Mouse (Mus musculus): ENCODE measurements around the gene Dnmt3c. TPM values are rescaled to one million over a fixed set of nuclear protein-coding genes. Genes with fewer than 3 reads are reported as not detected.
"Not testable (repeated sequence)": the region's sequence is repeated elsewhere in the genome, so short reads cannot be mapped to it uniquely, and the experiment has no call there.

Gene Dnmt3c
- polyA plus RNA-seq (2015; fragmentation: Nextera tagmentation; extraction: Ambion mirVana): 0.09 TPM in 1 of 2 replicates, not detected in the other

DNA sequence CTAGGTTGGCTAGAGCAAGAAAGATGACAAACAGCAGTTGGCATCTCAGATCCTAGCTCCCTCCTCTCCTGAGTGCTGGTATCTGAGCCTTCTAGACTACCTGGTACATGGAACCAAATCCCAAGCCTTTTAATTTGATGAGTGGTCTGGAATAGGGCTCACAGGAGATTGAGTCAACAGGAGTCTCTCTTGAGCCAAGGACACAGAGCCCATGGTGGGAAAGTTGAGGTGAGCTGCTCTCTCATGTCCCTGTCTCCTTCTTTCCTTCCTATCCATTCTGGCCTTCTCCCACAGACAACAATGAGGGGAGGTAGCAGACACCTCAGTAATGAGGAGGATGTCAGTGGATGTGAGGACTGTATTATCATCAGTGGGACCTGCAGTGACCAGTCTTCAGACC is at the start of gene Dnmt3c:
Gene Dnmt3c, plus strand, starts transcription at position 301 of the 400 bp plus-strand sequence.
- ATAC-seq: no peak
- no peaks in the 10 kb centered on the region for H3K9me3 ChIP-seq (replicated peaks)
- H3K27ac ChIP-seq: no peak within 1 kb of the TSS
- no peaks in the 10 kb centered on the region for H3K36me3 ChIP-seq (ENCODE audit: poor library complexity, severe bottlenecking)
- H3K4me2 ChIP-seq: no peak within 1 kb of the TSS
- H3K4me3 ChIP-seq: no peak within 1 kb of the TSS
- no peaks in the 10 kb centered on the region for H3K4me1 ChIP-seq
- no peaks in the 10 kb centered on the region for H3K27me3 ChIP-seq
- H3K9ac ChIP-seq: no peak within 1 kb of the TSS

DNA sequence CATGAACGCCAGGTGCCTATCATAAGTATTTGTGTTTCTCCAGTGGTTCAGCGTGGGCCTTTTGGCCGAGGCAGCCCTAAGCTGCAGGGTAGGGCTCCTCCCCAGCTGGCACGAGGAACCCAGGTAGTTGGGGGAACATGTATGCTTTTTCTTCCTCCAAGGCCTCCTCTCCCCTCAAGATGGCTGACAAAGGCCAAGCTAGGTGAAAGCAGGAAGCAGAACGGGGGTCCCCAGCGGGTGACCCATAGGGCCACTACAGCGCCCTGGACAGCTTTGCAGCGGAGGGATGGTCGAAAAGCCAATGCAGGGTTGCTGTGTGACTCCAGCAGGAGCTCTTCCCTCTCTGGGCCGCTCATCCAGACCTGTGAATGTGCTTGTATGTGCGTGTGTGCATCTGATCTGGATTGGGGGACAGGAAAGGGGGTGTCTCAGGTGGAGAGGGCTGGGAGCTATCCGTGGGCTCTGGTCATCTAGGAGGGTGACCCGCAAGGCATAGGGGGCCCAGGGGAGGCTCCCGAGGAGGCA is 47.6 kb upstream of the Dnmt3c start:
- Histone ChIP-seq H3K27me3 (peaks cover 9% of the 10 kb centered on the region; the same call in 1 of the 2 replicates), H3K9me3 (replicated peaks) (no peaks in the 10 kb centered on the region), H3K4me2 (peak overlapping the region; percentile 96), H3K36me3 (ENCODE audit: poor library complexity, severe bottlenecking) (no peaks in the 10 kb centered on the region), H3K27ac (no peak overlapping the region), H3K9ac (peak overlapping the region; percentile 86), H3K4me1 (peaks cover 17% of the 10 kb centered on the region), H3K4me3 (peak overlapping the region; percentile 80)
- 14% methylated on average over 14 of the region's 14 CpGs for WGBS
- ATAC-seq: no peak

DNA sequence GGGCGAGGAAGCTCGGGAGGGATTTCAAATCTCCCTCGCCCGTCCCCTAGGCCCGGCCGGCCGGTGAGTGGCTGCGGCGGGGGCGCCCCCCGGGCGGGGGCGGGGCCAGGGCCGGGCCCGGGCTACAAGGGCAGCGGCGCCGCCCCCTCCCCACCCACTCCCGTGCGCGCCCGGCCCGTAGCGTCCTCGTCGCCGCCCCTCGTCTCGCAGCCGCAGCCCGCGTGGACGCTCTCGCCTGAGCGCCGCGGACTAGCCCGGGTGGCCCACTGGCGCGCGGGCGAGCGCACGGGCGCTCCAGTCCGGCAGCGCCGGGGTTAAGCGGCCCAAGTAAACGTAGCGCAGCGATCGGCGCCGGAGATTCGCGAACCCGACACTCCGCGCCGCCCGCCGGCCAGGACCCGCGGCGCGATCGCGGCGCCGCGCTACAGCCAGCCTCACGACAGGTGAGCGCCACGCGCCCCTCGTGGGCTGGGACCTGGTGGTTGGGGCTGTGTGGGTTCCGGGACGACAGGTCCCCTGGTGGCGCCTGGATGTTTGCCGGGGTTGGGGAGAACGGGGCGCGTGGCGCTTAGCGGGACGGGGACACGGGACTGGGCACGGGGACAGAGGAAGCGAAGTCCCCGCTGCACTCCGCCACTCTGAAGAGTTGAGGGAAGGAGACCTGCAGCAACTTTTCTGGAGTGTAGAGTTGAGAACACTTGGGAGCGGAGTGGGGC is 47.0 kb upstream of the Dnmt3c start, which contains the start of gene Dnmt3b:
Gene Dnmt3b, plus strand, starts transcription at position 153 of the 716 bp plus-strand sequence.
- under 1% methylated on average over 80 of the region's 93 CpGs for WGBS
- peak; percentile 91 for ATAC-seq
- Histone ChIP-seq H3K4me3 (peak within 1 kb of the TSS; percentile 80), H3K4me1 (peaks cover 17% of the 10 kb centered on the region), H3K27me3 (peaks cover 9% of the 10 kb centered on the region; the same call in 1 of the 2 replicates), H3K4me2 (peak within 1 kb of the TSS; percentile 96), H3K36me3 (ENCODE audit: poor library complexity, severe bottlenecking) (no peaks in the 10 kb centered on the region), H3K9me3 (replicated peaks) (no peaks in the 10 kb centered on the region), H3K9ac (peak within 1 kb of the TSS; percentile 86), H3K27ac (no peak within 1 kb of the TSS; the same call in 1 of the 2 replicates)

DNA sequence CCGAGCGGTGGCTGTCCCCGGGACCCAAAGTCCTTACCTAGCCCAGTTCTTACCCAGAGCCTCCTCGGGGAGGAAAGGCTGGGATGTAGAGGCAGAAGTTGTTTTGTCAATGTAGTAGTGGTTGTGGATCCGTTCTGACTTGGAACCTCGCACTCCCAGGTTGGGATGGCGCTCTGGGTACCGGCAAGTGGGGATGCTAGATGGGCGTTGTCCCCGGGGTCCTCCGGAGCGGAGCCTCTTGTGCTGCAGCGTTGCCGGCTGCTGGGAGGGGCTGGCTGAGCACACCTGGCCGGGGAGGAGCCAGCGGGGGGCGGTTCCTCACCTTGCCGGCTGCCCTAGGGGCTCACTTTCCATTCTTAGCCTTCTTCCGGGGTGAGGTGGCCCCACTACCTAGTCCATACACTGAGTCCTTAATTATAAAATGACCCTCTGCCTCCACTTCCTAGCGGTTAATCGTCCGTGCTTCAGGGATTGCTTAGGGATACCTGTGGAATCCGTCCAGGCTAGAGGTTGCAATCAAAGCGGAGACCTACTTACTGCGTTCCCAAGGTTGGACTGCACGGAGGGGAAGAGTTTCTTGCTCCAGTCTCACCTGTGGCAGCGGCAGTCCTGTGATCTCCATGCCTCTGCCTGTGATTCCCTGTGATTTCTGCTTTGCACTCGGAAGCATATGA is 46.3 kb upstream of the Dnmt3c start:
- Histone ChIP-seq H3K27me3 (peaks cover 9% of the 10 kb centered on the region; the same call in 1 of the 2 replicates), H3K27ac (no peak overlapping the region), H3K36me3 (ENCODE audit: poor library complexity, severe bottlenecking) (no peaks in the 10 kb centered on the region), H3K4me2 (peak overlapping the region; percentile 96), H3K4me3 (peak overlapping the region; percentile 80), H3K9me3 (replicated peaks) (no peaks in the 10 kb centered on the region), H3K4me1 (peaks cover 17% of the 10 kb centered on the region), H3K9ac (peak overlapping the region; percentile 86)
- WGBS: 1% methylated on average over 28 of the region's 28 CpGs
- ATAC-seq: peak; percentile 29

DNA sequence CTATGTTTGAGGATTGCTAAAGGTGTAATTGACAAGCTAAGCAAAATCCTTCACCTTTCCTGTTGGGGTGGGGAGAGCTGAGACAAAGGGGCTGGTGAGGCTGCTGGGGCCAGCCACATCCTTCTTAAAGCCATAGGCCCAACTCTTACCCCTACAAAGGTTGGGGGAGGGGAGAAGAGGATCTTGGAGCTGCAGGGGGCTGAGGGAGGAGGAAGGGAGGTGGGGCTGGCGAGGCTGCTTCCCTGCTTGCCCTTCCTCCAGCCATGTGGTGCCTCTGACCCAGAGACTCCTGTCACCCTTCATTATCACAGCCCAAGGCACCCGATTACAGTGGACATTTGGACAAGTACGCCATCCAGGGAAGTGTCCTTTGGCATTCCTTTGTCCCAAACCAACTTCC is 44.8 kb upstream of the Dnmt3c start:
- Histone ChIP-seq H3K4me2 (no peak overlapping the region), H3K9ac (no peak overlapping the region), H3K27ac (no peak overlapping the region), H3K27me3 (peaks cover 9% of the 10 kb centered on the region; the same call in 1 of the 2 replicates), H3K36me3 (ENCODE audit: poor library complexity, severe bottlenecking) (no peaks in the 10 kb centered on the region), H3K4me1 (peaks cover 17% of the 10 kb centered on the region), H3K4me3 (no peak overlapping the region), H3K9me3 (replicated peaks) (no peaks in the 10 kb centered on the region)
- WGBS: 38% methylated on average over 3 of the region's 3 CpGs
- no peak for ATAC-seq

DNA sequence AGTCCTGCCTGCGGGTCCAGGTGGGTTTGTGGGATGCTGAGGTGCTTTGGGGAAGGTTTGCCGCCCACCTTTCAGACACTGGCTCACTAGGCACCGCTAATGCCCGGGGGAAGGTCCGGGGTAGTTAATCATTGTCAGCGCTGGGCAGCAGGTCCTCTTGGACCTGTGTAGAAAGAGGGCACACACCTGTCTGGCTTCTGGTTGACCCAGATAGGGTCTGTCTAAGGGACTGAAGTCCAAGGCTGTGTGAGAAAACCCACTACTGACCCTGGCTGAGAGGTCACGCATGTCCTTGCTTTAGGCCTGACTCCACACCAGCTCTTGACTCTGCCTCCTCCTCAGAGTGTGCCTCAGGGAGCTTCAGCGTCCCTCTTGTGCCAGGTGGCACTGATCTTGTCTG is 38.8 kb upstream of the Dnmt3c start:
- H3K9ac ChIP-seq; H3K9me3 ChIP-seq (replicated peaks); H3K27ac ChIP-seq; H3K36me3 ChIP-seq (ENCODE audit: poor library complexity, severe bottlenecking); H3K4me2 ChIP-seq; H3K4me1 ChIP-seq; ATAC-seq; H3K4me3 ChIP-seq; H3K27me3 ChIP-seq: not testable (repeated sequence)
- WGBS: 86% methylated on average over 8 of the region's 8 CpGs

DNA sequence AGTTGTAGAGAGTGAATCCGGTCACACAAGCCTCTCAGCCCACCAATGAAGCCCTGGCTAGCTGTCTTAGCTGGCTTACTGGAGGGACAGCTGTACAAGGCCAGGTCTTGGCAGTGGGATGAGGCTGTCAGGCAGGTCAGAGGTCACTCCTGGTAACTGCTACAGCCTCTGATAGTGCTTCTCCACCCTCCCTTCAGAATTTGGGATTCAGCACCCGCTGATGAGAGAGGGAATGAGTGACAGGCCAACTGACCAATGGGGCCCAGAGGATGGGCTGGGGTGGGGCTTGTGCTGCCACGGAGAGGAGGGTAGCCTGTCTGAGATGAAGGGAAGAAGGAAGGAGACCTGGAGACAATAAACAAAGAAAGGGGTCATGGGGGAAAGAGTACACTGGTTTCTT is 35.8 kb upstream of the Dnmt3c start:
- no peaks in the 10 kb centered on the region for H3K4me1 ChIP-seq
- WGBS: 77% methylated on average over 3 of the region's 3 CpGs
- ATAC-seq: no peak
- no peak overlapping the region for H3K4me2 ChIP-seq
- no peak overlapping the region for H3K9ac ChIP-seq
- H3K36me3 ChIP-seq (ENCODE audit: poor library complexity, severe bottlenecking): peaks cover 26% of the 10 kb centered on the region
- H3K27me3 ChIP-seq: no peaks in the 10 kb centered on the region
- no peaks in the 10 kb centered on the region for H3K9me3 ChIP-seq (replicated peaks)
- H3K27ac ChIP-seq: no peak overlapping the region
- no peak overlapping the region for H3K4me3 ChIP-seq

DNA sequence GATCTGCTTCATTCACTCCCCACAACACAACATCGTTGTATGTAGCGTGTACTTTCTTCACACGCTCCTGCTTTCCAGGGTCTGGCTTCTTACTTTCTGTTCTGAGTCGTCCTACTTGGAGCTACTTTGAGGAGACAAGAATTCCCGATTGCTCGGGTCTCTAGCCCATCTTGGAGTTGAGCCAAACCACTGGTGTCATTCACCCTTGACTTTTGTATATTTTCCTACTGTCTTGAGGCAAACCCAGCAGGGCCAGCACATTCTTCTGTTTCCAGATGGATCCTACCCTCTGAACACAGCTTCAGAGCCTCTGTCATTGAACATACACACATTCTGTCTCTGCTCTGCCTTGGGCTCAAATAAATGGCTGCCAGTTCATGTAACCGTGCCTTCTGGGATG is 31.1 kb upstream of the Dnmt3c start:
- H3K9ac ChIP-seq: no peak overlapping the region
- no peaks in the 10 kb centered on the region for H3K9me3 ChIP-seq (replicated peaks)
- 91% methylated on average over 7 of the region's 7 CpGs for WGBS
- no peak overlapping the region for H3K4me2 ChIP-seq
- no peak overlapping the region for H3K27ac ChIP-seq
- 0 out of 2 replicates have a peak, but pooled peaks cover 8% of the 10 kb centered on the region for H3K4me1 ChIP-seq
- H3K27me3 ChIP-seq: no peaks in the 10 kb centered on the region
- H3K4me3 ChIP-seq: no peak overlapping the region
- H3K36me3 ChIP-seq (ENCODE audit: poor library complexity, severe bottlenecking): peaks cover 29% of the 10 kb centered on the region
- ATAC-seq: no peak

DNA sequence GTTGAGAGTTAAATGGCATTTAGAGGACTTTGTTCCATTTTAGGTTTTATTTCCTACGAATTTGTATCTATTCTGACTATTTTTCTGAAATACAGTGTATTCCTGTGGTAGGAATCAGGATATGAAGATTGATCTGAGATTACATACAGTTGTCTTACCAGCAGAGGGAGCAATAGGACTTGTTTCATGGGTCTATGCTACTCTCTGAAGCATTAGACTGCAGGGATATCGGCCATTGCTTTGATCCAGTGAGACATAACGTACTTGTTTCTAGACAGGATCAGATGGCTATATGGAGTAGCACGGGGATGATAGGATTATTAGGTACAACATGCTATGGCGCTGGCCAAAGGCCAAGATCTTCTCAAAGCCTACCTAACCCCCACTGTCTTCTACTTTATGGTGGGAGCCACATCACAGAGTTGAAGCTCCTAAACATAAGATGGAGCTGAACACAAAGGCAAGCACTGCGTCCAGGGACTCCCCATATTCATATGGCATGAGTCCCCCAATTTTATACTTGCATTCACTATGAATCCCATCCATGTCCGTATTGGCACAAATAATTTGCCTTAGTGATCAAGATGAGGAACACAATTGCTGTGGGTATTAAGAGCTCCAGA is 27.6 kb upstream of the Dnmt3c start:
- 67% methylated on average over 7 of the region's 7 CpGs for WGBS
- Histone ChIP-seq H3K4me1 (0 out of 2 replicates have a peak, but pooled peaks cover 8% of the 10 kb centered on the region), H3K27me3 (no peaks in the 10 kb centered on the region), H3K9me3 (replicated peaks) (no peaks in the 10 kb centered on the region), H3K4me2 (no peak overlapping the region), H3K36me3 (ENCODE audit: poor library complexity, severe bottlenecking) (peaks cover 14% of the 10 kb centered on the region; the same call in 1 of the 2 replicates), H3K27ac (no peak overlapping the region), H3K9ac (no peak overlapping the region), H3K4me3 (no peak overlapping the region)
- peak; percentile 75 for ATAC-seq

DNA sequence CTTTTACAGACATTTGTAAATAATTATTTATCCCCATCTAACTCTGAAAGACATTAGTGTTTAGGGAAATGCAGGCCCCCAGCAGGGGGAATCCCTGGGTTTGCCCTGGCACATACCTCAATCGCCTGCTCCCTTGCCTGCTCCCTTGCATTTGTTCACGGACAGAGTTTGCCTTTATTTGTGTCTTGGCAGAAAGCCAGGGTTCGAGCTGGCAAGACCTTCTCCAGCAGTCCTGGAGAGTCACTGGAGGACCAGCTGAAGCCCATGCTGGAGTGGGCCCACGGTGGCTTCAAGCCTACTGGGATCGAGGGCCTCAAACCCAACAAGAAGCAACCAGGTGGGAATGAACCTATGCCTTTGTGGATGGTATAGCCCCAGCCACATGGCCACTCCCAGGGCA is 26.3 kb upstream of the Dnmt3c start:
- 59% methylated on average over 5 of the region's 5 CpGs for WGBS
- H3K27me3 ChIP-seq: no peaks in the 10 kb centered on the region
- H3K4me2 ChIP-seq: no peak overlapping the region
- H3K4me3 ChIP-seq: no peak overlapping the region
- no peak overlapping the region for H3K9ac ChIP-seq
- no peak for ATAC-seq
- H3K4me1 ChIP-seq: 0 out of 2 replicates have a peak, but pooled peaks cover 8% of the 10 kb centered on the region
- no peaks in the 10 kb centered on the region for H3K9me3 ChIP-seq (replicated peaks)
- H3K36me3 ChIP-seq (ENCODE audit: poor library complexity, severe bottlenecking): peaks cover 13% of the 10 kb centered on the region
- H3K27ac ChIP-seq: no peak overlapping the region

DNA sequence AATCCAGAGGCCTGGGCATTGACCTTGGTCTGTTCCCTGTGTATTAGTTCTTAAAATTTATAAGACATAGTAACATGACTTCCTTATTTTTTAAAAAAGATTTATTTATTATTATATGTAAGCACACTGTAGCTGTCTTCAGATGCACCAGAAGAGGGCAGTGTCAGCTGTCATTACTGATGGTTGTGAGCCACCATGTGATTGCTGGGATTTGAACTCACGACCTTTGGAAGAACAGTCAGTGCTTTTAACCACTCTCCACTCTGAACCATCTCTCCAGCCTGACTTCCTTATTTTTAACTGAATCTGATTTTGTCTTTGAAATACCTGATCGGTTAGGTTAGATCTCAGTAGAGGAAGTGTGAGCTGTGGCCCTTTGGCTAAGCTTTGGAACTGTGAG is 23.8 kb upstream of the Dnmt3c start:
- H3K27me3 ChIP-seq: no peaks in the 10 kb centered on the region
- no peak for ATAC-seq

DNA sequence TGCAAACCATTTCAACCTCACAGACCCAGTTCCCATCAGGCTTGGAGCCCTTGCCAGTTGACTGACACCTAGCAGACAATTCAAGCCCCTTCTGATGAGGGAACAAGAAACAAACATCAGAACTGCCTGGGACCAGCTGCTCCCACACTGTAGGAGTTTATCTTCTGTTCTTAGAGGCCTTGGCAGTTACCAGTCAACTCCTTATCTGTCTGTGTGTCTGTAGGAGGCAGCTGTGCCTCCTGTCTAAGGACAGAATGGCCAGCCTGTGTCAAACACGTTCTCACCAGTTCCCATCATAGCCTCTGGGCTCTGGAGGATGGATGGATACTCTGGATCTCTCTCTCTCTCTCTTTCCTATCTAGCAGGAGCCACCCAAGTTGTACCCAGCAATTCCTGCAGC is 21.1 kb upstream of the Dnmt3c start:
- H3K9me3 ChIP-seq (replicated peaks); H3K4me2 ChIP-seq; H3K4me3 ChIP-seq; H3K4me1 ChIP-seq; H3K27me3 ChIP-seq; ATAC-seq; H3K9ac ChIP-seq; H3K27ac ChIP-seq: not testable (repeated sequence)
- H3K36me3 ChIP-seq (ENCODE audit: poor library complexity, severe bottlenecking): peaks cover 23% of the 10 kb centered on the region
- WGBS: 86% methylated on average over 1 of the region's 1 CpGs

More for the DNA sequence above, 23.8 kb upstream of the Dnmt3c start:
- H3K36me3 ChIP-seq (ENCODE audit: poor library complexity, severe bottlenecking): peaks cover 21% of the 10 kb centered on the region
- H3K4me1 ChIP-seq: 0 out of 2 replicates have a peak, but pooled peaks cover 8% of the 10 kb centered on the region
- H3K4me3 ChIP-seq: no peak overlapping the region
- H3K4me2 ChIP-seq: no peak overlapping the region
- H3K9ac ChIP-seq: no peak overlapping the region
- WGBS: 87% methylated on average over 2 of the region's 2 CpGs
- H3K9me3 ChIP-seq (replicated peaks): no peaks in the 10 kb centered on the region
- H3K27ac ChIP-seq: no peak overlapping the region

Data from forebrain, embryonic 13.5 days (tissue).